Mouse (Mus musculus) spleen, postnatal 10 days (tissue): ENCODE results near the gene Slc44a1.

Source experiments
- DNase-seq, 2 experiments: peaks; one replicate each; pipeline ENCODE4 v3.0.0; 2021 to 2022; ENCODE audit warnings: low spot score in 2 of 2

Gene Slc44a1

GRCm38 (mm10) chr4:53440010-53440815 lies at the start of gene Slc44a1:
Gene Slc44a1 (plus strand): TSS chr4:53440413.
- peak; percentile 78 to 87 for DNase-seq

- DNase-seq: no peak
Observed at GRCm38 (mm10) chr4:53395002-53395401, 45.2 kb upstream of the Slc44a1 start.

- no peak for DNase-seq
Observed at GRCm38 (mm10) chr4:53396623-53397192, 43.5 kb upstream of the Slc44a1 start.

- DNase-seq: no peak
Observed at GRCm38 (mm10) chr4:53397280-53398117, 42.7 kb upstream of the Slc44a1 start.

GRCm38 (mm10) chr4:53398561-53398960 lies 41.7 kb upstream of the Slc44a1 start:
- no peak for DNase-seq

- no peak for DNase-seq
Observed at GRCm38 (mm10) chr4:53399428-53399827, 40.8 kb upstream of the Slc44a1 start.

- DNase-seq: no peak
Observed at GRCm38 (mm10) chr4:53403386-53403785, 36.8 kb upstream of the Slc44a1 start.

GRCm38 (mm10) chr4:53404431-53404925 lies 35.7 kb upstream of the Slc44a1 start:
- DNase-seq: no peak

- DNase-seq: no peak
Observed at GRCm38 (mm10) chr4:53406866-53407265, 33.3 kb upstream of the Slc44a1 start.

- no peak for DNase-seq
Observed at GRCm38 (mm10) chr4:53408821-53409220, 31.4 kb upstream of the Slc44a1 start.

GRCm38 (mm10) chr4:53409526-53410085 lies 30.6 kb upstream of the Slc44a1 start:
- no peak for DNase-seq

- DNase-seq: no peak
Observed at GRCm38 (mm10) chr4:53410752-53411151, 29.5 kb upstream of the Slc44a1 start.

- DNase-seq: peak in 1 of 2 experiments; percentile 30
Observed at GRCm38 (mm10) chr4:53411958-53412870, 28.0 kb upstream of the Slc44a1 start.

GRCm38 (mm10) chr4:53412991-53413390 lies 27.2 kb upstream of the Slc44a1 start:
- no peak for DNase-seq

- DNase-seq: no peak
Observed at GRCm38 (mm10) chr4:53414031-53414797, 26.0 kb upstream of the Slc44a1 start.

GRCm38 (mm10) chr4:53415873-53416637 lies 24.2 kb upstream of the Slc44a1 start:
- DNase-seq: no peak

GRCm38 (mm10) chr4:53416928-53417327 lies 23.3 kb upstream of the Slc44a1 start:
- no peak for DNase-seq

- DNase-seq: no peak
Observed at GRCm38 (mm10) chr4:53422799-53423198, 17.4 kb upstream of the Slc44a1 start.

- DNase-seq: no peak
Observed at GRCm38 (mm10) chr4:53427120-53427519, 13.1 kb upstream of the Slc44a1 start.
